Mouse (Mus musculus) ES-E14 (cell line): Measurements from ENCODE around the gene Ift46. TPM values are rescaled to one million over a fixed set of nuclear protein-coding genes. Genes with fewer than 3 reads are reported as not detected.
A peak's percentile ranks its signal among the peaks of the same experiment; 100 is the strongest.

ENCODE experiments used
- DNase-seq: peaks from one replicate; pipeline ENCODE4 v3.0.0-alpha.2; 2013; ENCODE audit warnings: low read depth, low spot score
- H3K27ac ChIP-seq: 2 replicates; pipeline ENCODE4 v1.5.1; 2012; ENCODE audit warnings: low read depth, mild to moderate bottlenecking, low read length, moderate library complexity, mixed read lengths; ENCODE audit not compliant: poor library complexity, insufficient read depth, severe bottlenecking
- H3K36me3 ChIP-seq: 2 replicates; pipeline ENCODE4 v1.6.1; 2012; ENCODE audit warnings: mild to moderate bottlenecking, low read length, moderate library complexity, mixed read lengths; ENCODE audit not compliant: control insufficient read depth, poor library complexity, insufficient read depth, severe bottlenecking
- H3K4me1 ChIP-seq, 2 experiments: fragments of 150-350 bp in 1 of 2; sonication (generic) in 1 of 2; 2 replicates each; pipeline ENCODE4 v1.6.1; 2012; ENCODE audit warnings: low read length in 2 of 2, mild to moderate bottlenecking in 1 of 2, mixed read lengths in 1 of 2; ENCODE audit not compliant: control insufficient read depth in 2 of 2, insufficient read depth in 2 of 2, poor library complexity in 1 of 2
- H3K4me3 ChIP-seq, 2 experiments: fragments of 150-350 bp in 1 of 2; sonication (generic) in 1 of 2; 2 replicates each; pipeline ENCODE4 v1.5.1; 2012; ENCODE audit warnings: low read length in 2 of 2, low read depth in 1 of 2, mild to moderate bottlenecking in 1 of 2, mixed read lengths in 1 of 2; ENCODE audit not compliant: insufficient read depth in 1 of 2, poor library complexity in 1 of 2, severe bottlenecking in 1 of 2
- H3K9ac ChIP-seq: 2 replicates; pipeline ENCODE4 v1.6.1; 2012; ENCODE audit warnings: low read depth, mild to moderate bottlenecking, low read length, mixed read lengths; ENCODE audit not compliant: poor library complexity, insufficient read depth, severe bottlenecking
- H3K9me3 ChIP-seq: fragments of 150-350 bp; sonication (generic); 2 replicates; pipeline ENCODE4 v1.6.1; 2012; ENCODE audit warnings: low read depth, mild to moderate bottlenecking, low read length; ENCODE audit not compliant: control insufficient read depth, insufficient read depth
- CHD2 ChIP-seq: IDR thresholded peaks from 2 replicates; pipeline ENCODE4 v1.6.1; 2014; ENCODE audit warnings: mild to moderate bottlenecking, low read depth, low read length, inconsistent platforms
- HCFC1 ChIP-seq: IDR thresholded peaks from 2 replicates; pipeline ENCODE4 v1.6.1; 2012; ENCODE audit warnings: low read length, inconsistent platforms, borderline replicate concordance; ENCODE audit not compliant: insufficient read depth
- MAFK ChIP-seq: IDR thresholded peaks from 2 replicates; pipeline ENCODE4 v1.6.1; 2014; ENCODE audit warnings: mild to moderate bottlenecking, low read depth, low read length, inconsistent platforms; ENCODE audit not compliant: insufficient read depth
- ZC3H11A ChIP-seq: IDR thresholded peaks from 2 replicates; pipeline ENCODE4 v1.6.1; 2012; ENCODE audit warnings: low read depth, mild to moderate bottlenecking, inconsistent platforms, low read length, borderline replicate concordance
- ZNF384 ChIP-seq: IDR thresholded peaks from 2 replicates; pipeline ENCODE4 v1.6.1; 2012; ENCODE audit warnings: low read depth, low read length, inconsistent platforms
- in situ Hi-C, 2 experiments: fragments of 600-800 bp; cut with MboI; formaldehyde crosslinking; loops; one replicate each; pipeline ENCODE4 v1.15.1; 2025; ENCODE audit warnings: low sequenced_read_pairs in 2 of 2, inconsistent platforms in 1 of 2; ENCODE audit not compliant: unreplicated experiment in 2 of 2
- total RNA-seq: library from RNA; depleted of rRNA; stranded (reverse); fragments of 300-350 nt; gene quantifications from 2 replicates; pipeline ENCODE4 v1.2.3, GENCODE M21; 2012; rRNA removed

Gene Ift46
- total RNA-seq, 1 experiment, result 64.4 TPM

DNA sequence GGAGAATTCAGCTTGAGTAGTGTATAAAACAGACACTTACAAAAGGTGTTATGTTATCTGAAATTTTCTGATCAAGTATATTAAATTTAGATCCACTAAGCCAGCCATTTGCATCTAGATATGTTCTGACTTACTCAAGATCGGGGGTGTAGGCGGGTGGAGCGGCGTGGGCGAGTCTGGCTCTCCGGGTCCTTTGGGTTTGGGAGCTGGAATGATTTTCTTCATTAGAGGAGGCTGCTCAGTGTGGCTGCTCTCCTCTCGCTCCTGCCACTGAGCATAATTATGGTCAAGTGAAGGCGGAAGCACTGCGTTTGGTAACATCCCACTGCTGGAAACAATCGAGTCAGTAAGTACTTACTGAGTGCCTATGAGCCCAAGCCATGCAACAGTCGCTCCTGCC, 61.2 kb downstream of the Ift46 start:
- no peak overlapping the region for H3K9ac ChIP-seq
- no peak overlapping the region for H3K4me3 ChIP-seq
- no peaks in the 10 kb centered on the region for H3K9me3 ChIP-seq
- no peaks in the 10 kb centered on the region for H3K4me1 ChIP-seq
- no peak for DNase-seq
- H3K36me3 ChIP-seq, result peaks cover 45% of the 10 kb centered on the region
- no peak overlapping the region for H3K27ac ChIP-seq
- no peak for TF ChIP-seq HCFC1
- TF ChIP-seq MAFK, result no peak
- no peak for TF ChIP-seq ZNF384
- TF ChIP-seq CHD2, result no peak
- no peak for TF ChIP-seq ZC3H11A
- in situ Hi-C loops, result no loop called here

DNA sequence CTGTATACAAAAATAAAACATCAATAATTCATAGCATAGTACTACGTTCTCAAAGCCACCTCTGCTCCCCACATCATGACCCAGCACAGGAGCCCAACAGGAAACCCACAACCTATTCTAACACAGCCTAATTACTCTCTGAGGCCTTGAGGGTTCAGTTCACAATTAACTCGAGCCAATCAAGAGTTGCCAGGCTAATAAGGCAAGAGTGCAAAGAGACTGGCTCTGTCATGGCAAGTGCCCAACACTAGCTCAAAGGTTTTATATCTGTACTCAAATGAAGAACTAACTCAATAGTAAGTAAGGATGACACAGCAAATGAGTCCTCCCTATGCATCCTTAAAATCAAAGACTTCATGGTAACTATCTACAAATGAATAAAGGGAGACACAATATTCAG, 62.8 kb downstream of the Ift46 start:
- Histone ChIP-seq H3K9me3 (no peaks in the 10 kb centered on the region), H3K4me1 (no peaks in the 10 kb centered on the region), H3K9ac (no peak overlapping the region), H3K27ac (no peak overlapping the region), H3K4me3 (no peak overlapping the region), H3K36me3 (peaks cover 52% of the 10 kb centered on the region)
- no peak for DNase-seq
- TF ChIP-seq ZC3H11A (no peak), ZNF384 (no peak), MAFK (no peak), CHD2 (no peak), HCFC1 (no peak)
- in situ Hi-C loops, result no loop called here

DNA sequence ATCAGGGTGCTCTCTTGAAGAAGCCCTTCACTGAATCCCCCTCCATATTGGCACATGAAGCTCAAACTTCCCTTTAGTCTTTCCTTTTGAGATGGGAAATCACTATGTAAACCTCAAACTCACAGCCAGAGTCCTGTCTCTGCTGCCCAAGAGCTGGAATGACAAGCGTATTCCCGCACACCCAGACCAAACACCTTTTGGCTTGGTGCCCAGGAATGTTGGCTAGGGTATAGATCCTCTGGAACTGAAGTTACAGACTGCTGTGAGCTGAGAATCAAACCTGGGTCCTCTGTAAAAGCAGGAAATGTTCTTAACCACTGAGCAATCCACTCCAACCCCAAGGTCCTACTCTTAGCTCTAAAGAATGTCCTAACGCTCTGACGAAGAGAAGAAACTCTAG, 64.6 kb downstream of the Ift46 start:
- no peak for DNase-seq
- Histone ChIP-seq H3K9me3 (no peaks in the 10 kb centered on the region), H3K27ac (no peak overlapping the region), H3K4me1 (no peaks in the 10 kb centered on the region), H3K4me3 (no peak overlapping the region), H3K36me3 (peaks cover 46% of the 10 kb centered on the region), H3K9ac (no peak overlapping the region)
- TF ChIP-seq ZNF384 (no peak), HCFC1 (no peak), ZC3H11A (no peak), MAFK (no peak), CHD2 (no peak)
- in situ Hi-C loops, result no loop called here

DNA sequence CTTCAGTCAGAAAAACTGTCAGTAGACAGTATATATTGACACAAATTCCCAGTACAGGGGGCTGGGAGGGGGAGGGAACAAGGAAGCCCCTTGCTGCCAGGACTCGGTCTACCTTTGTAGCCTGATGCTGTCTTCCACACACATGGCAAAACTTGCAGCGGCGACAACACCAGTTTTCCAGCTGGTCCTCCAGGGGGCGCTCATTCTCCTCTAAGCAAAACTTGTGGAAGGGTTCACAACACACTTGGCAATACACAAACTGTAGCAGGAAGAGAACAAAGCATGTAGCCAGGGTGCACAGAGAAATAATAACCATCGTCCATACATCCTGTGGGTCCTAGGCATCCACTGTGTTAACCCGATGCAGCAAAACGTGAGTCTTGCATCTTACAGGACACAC, 68.7 kb downstream of the Ift46 start:
- Histone ChIP-seq H3K27ac (no peak overlapping the region), H3K4me3 (no peak overlapping the region), H3K9me3 (no peaks in the 10 kb centered on the region), H3K36me3 (peaks cover 41% of the 10 kb centered on the region), H3K9ac (no peak overlapping the region), H3K4me1 (no peaks in the 10 kb centered on the region)
- no peak for TF ChIP-seq MAFK
- TF ChIP-seq HCFC1, result no peak
- no peak; the same call in 1 of the 2 replicates for TF ChIP-seq ZC3H11A
- no peak for TF ChIP-seq CHD2
- TF ChIP-seq ZNF384, result no peak
- peak; percentile 69 for DNase-seq
- in situ Hi-C loops, result no loop called here

DNA sequence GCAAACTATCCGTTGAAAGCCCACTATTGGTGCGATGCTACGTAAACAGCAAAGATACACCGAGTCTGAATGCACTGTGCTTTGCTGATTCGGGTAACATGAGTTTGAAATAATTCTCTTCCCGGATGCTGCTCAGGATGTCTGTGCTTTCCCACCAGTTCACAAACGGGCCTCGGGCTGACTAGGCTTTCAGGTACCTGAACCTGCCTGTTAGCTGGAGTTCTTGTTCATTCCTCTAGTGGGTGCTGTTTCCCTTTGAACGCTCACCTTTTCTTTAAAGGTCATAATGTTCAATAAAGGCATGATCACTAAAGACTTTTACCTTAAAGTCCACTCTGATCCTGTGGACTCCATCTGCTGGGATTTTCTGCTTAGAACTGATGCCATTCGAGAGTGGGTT, 73.5 kb downstream of the Ift46 start:
- Histone ChIP-seq H3K9ac (no peak overlapping the region), H3K27ac (no peak overlapping the region), H3K4me3 (no peak overlapping the region), H3K9me3 (no peaks in the 10 kb centered on the region), H3K36me3 (peaks cover 33% of the 10 kb centered on the region), H3K4me1 (no peaks in the 10 kb centered on the region)
- in situ Hi-C loops, result no loop called here
- peak; percentile 36 for DNase-seq
- TF ChIP-seq CHD2, result no peak
- TF ChIP-seq ZC3H11A, result no peak
- no peak for TF ChIP-seq ZNF384
- no peak for TF ChIP-seq HCFC1
- TF ChIP-seq MAFK, result no peak

Other genes starting within 250 kb of the Ift46 start
- 0.21 and 0.31 TPM in 2 replicates for gene Cxcr5, start 206.0 kb upstream of the Ift46 start, total RNA-seq
- gene Ddx6, start 163.0 kb upstream of the Ift46 start, total RNA-seq, result 34.9 and 52.7 TPM in 2 replicates
- gene Treh, start 94.7 kb upstream of the Ift46 start, total RNA-seq, result not detected in 2 replicates
- 25.8 and 44.0 TPM in 2 replicates for gene Phldb1, start 32.7 kb upstream of the Ift46 start, total RNA-seq
- gene Arcn1, start 63 bp upstream of the Ift46 start, total RNA-seq, result 46.4 and 72.3 TPM in 2 replicates
- gene Tmem25, start 31.4 kb downstream of the Ift46 start, total RNA-seq, result 0.54 and 1.0 TPM in 2 replicates
- gene Ttc36, start 35.2 kb downstream of the Ift46 start, total RNA-seq, result 0.80 and 2.2 TPM in 2 replicates
- 23.6 and 25.2 TPM in 2 replicates for gene Kmt2a, start 113.4 kb downstream of the Ift46 start, total RNA-seq
- gene Atp5l, start 152.8 kb downstream of the Ift46 start, total RNA-seq, result 664 and 732 TPM in 2 replicates
- gene Ube4a, start 197.7 kb downstream of the Ift46 start, total RNA-seq, result 46.5 and 56.3 TPM in 2 replicates
- 0.27 TPM in 1 of 2 replicates, not detected in the other for gene Cd3g, start 212.5 kb downstream of the Ift46 start, total RNA-seq
- not detected in 2 replicates for gene Cd3d, start 213.9 kb downstream of the Ift46 start, total RNA-seq
- gene Cd3e, start 241.7 kb downstream of the Ift46 start, total RNA-seq, result 3.2 and 4.0 TPM in 2 replicates